Mouse (Mus musculus) hindbrain, embryonic 14.5 days (tissue): Measurements from ENCODE around the gene E2f3. TPM values are rescaled to one million over a fixed set of nuclear protein-coding genes. Genes with fewer than 3 reads are reported as not detected.

ENCODE experiments used
- ATAC-seq: fragments of 200-750 bp; cut with Nextera tagmentation; 2 replicates; pipeline ENCODE4 v1.8.0; 2017; ENCODE audit warnings: moderate number of reproducible peaks, mild to moderate bottlenecking, moderate TSS enrichment, moderate library complexity; ENCODE audit not compliant: low FRiP score
- DNase-seq: peaks from one replicate; pipeline ENCODE4 v3.0.0-alpha.2; 2015; ENCODE audit warnings: low spot score
- H3K27ac ChIP-seq: fragments of 300-500 bp; sonication (generic); 2 replicates; pipeline ENCODE4 v1.5.1; 2014; ENCODE audit warnings: mild to moderate bottlenecking, moderate library complexity
- H3K27me3 ChIP-seq: fragments of 300-500 bp; sonication (generic); 2 replicates; pipeline ENCODE4 v1.6.1; 2014; ENCODE audit warnings: mild to moderate bottlenecking, low read length, mixed read lengths; ENCODE audit not compliant: control insufficient read depth, insufficient read depth
- H3K36me3 ChIP-seq: fragments of 300-500 bp; sonication (generic); replicated peaks from 2 replicates; pipeline ENCODE4 v1.6.1; 2014; ENCODE audit not compliant: control insufficient read depth, insufficient read depth
- H3K4me1 ChIP-seq: fragments of 300-500 bp; sonication (generic); replicated peaks from 2 replicates; pipeline ENCODE4 v1.6.1; 2014; ENCODE audit warnings: antibody characterized with exemption, low read length, mixed read lengths; ENCODE audit not compliant: control insufficient read depth, insufficient read depth
- H3K4me2 ChIP-seq: fragments of 300-500 bp; sonication (generic); replicated peaks from 2 replicates; pipeline ENCODE4 v1.6.1; 2014; ENCODE audit warnings: mild to moderate bottlenecking, moderate library complexity
- H3K4me3 ChIP-seq: fragments of 300-500 bp; sonication (generic); replicated peaks from 2 replicates; pipeline ENCODE4 v1.5.1; 2014; ENCODE audit warnings: mild to moderate bottlenecking, low read length
- H3K9ac ChIP-seq: fragments of 300-500 bp; sonication (generic); 2 replicates; pipeline ENCODE4 v1.6.1; 2014
- H3K9me3 ChIP-seq: fragments of 300-500 bp; sonication (generic); 2 replicates; pipeline ENCODE4 v1.6.1; 2016; ENCODE audit warnings: low read length; ENCODE audit not compliant: control insufficient read depth
- WGBS: fragments of 180-500 bp; shearing (Covaris S2); extraction: QIAGEN DNeasy Blood & Tissue Kit; methylation state at CpG from one replicate; pipeline ENCODE4 v1.1.7; 2014; 5-methylcytosine and 5-hydroxymethylcytosine counted together
- polyA plus RNA-seq: library from polyadenylated mRNA; unstranded; fragments of >200 nt; fragmentation: Nextera tagmentation; extraction: Ambion mirVana; gene quantifications from 2 replicates; pipeline ENCODE4 v1.2.1, GENCODE M21; 2014

Gene E2f3
- polyA plus RNA-seq, 1 experiment from 2014 or later = 5.2 TPM

DNA sequence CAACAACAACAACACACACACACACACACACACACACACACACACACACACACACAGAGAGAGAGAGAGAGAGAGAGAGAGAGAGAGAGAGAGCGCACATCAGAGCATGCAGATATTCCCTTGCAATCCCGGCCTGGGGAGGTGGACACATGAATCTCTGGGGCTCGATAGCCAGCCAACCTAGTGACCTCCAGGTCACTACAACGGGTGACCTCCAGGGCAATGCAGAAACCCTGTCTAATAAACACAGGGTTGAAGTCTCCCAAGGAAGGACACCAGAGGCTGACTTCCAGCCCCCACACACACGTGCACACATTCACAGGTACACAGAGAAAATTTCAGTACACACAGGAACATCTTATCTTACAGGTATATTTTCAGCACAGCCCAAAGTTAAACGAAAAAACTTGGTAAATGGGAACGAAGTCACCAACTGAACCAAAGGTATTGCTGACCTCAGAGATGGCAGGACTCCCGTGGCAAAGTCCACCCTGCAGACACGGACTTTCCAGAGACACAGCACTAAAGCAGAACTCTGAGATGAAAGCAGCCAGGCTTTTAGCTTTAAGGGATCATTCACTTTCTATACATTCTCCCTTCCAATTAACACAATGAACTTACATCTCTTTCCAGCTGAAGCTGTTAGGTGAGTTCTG lies 40.8 kb downstream of the E2f3 start:
- 71% methylated on average over 9 of the region's 9 CpGs for WGBS
- no peak for ATAC-seq
- no peaks in the 10 kb centered on the region for H3K4me1 ChIP-seq

DNA sequence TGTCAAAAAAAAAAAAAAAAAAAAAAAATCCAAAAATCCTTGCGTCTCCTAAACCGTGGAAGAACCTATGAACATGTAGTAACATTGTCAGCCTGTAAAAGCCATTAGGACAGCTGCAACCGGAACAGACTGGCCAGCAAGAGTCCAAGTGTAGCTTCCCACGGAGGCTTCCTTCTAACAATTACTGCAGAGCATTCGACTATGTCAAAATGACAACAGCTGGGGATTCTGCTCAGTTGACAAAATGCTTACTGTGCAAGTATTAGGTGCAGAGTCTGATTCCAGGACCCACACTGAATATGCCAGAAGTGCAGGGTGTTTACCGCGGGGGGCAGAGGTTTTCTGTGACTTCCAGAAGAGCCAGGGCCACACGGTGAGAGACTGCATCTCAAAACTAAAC lies 41.4 kb downstream of the E2f3 start:
- DNase-seq = no peak
- no peak overlapping the region for H3K4me2 ChIP-seq
- H3K4me1 ChIP-seq = no peaks in the 10 kb centered on the region
- H3K9me3 ChIP-seq = no peaks in the 10 kb centered on the region
- H3K36me3 ChIP-seq = no peaks in the 10 kb centered on the region
- no peak overlapping the region for H3K27ac ChIP-seq
- no peak overlapping the region for H3K9ac ChIP-seq
- H3K27me3 ChIP-seq = no peaks in the 10 kb centered on the region
- ATAC-seq = no peak
- no peak overlapping the region for H3K4me3 ChIP-seq
- WGBS = 76% methylated on average over 8 of the region's 8 CpGs

More for the DNA sequence above, 40.8 kb downstream of the E2f3 start:
- DNase-seq = no peak
- Histone ChIP-seq H3K4me2 (no peak overlapping the region), H3K9ac (no peak overlapping the region), H3K27me3 (no peaks in the 10 kb centered on the region), H3K36me3 (no peaks in the 10 kb centered on the region), H3K9me3 (no peaks in the 10 kb centered on the region), H3K27ac (no peak overlapping the region), H3K4me3 (no peak overlapping the region)

DNA sequence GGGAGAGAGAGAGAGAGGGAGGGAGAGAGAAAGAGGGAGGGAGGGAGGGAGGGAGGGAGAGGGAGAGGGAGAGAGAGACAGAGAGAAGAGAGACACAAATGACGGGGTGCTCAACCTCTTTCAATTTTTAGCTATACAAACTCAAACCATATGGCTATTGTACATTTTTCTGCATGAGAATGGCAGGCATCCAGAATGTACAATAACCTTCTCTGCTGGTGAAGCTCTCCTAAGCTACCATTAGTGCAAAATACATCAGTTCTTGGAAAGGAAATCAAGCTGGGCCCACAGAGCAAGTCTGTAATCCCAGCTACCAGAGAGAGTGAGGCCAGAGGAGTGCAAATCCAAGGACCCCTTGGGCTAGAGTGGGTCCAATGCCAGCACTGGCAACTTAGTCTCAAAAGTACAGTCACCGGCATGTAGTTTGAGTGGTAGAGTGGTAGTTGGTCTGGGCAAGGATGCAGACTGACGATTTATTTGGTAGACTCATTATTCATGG lies 42.3 kb downstream of the E2f3 start:
- H3K27ac ChIP-seq = no peak overlapping the region
- no peak overlapping the region for H3K9ac ChIP-seq
- H3K4me1 ChIP-seq = no peaks in the 10 kb centered on the region
- H3K4me2 ChIP-seq = no peak overlapping the region
- 71% methylated on average over 3 of the region's 3 CpGs for WGBS
- H3K27me3 ChIP-seq = no peaks in the 10 kb centered on the region
- H3K4me3 ChIP-seq = no peak overlapping the region
- H3K36me3 ChIP-seq = no peaks in the 10 kb centered on the region
- DNase-seq = no peak
- 0 out of 2 replicates have a peak, but pooled peaks have one; percentile 21 for ATAC-seq
- no peaks in the 10 kb centered on the region for H3K9me3 ChIP-seq

DNA sequence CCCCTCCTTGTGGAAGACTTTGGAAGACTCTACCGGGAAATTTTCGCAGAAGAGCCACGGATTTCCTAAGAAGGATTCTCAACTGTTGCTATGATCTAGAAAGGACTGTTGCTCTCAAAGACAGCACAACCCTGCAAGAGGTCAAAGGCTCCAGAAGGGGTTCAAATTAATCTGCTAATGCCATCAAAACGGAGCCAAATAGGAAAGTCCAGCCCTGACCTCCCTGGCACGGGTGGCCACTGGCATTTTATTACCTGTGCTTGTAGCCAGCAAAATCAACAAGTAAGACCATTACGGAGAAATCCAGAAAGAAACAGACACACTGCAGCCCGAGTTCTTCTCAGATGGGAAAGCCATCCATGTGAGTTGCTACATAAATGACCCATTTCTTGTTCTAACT lies 45.8 kb downstream of the E2f3 start:
- no peaks in the 10 kb centered on the region for H3K36me3 ChIP-seq
- no peaks in the 10 kb centered on the region for H3K4me1 ChIP-seq
- H3K27me3 ChIP-seq = no peaks in the 10 kb centered on the region
- 91% methylated on average over 7 of the region's 7 CpGs for WGBS
- H3K4me2 ChIP-seq = no peak overlapping the region
- ATAC-seq = no peak
- no peak overlapping the region for H3K9ac ChIP-seq
- H3K27ac ChIP-seq = no peak overlapping the region
- H3K9me3 ChIP-seq = no peaks in the 10 kb centered on the region
- DNase-seq = no peak
- no peak overlapping the region for H3K4me3 ChIP-seq

DNA sequence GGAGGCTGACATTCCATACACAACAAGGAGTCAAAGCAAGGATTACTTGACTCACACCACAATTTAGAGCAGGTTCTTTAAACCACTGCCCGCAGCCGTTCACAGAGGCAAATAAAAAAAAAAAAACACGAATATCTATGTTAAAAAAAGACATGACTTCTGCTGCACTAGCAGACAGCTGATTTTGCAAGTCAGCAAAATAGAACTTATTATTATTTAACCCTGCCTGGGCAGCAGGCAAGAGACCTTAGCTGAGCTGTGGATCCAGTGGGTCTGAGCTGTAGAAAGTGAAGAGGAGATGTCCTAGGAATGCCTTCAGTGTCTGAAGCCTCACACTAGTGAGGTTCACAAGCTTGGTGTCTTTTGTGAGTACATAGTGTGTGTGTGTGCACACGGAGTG lies 46.5 kb downstream of the E2f3 start:
- Histone ChIP-seq H3K27me3 (no peaks in the 10 kb centered on the region), H3K4me1 (no peaks in the 10 kb centered on the region), H3K27ac (no peak overlapping the region), H3K9ac (no peak overlapping the region), H3K36me3 (no peaks in the 10 kb centered on the region), H3K4me2 (no peak overlapping the region), H3K4me3 (no peak overlapping the region), H3K9me3 (no peaks in the 10 kb centered on the region)
- no peak for DNase-seq
- no peak for ATAC-seq
- WGBS = 91% methylated on average over 4 of the region's 4 CpGs

DNA sequence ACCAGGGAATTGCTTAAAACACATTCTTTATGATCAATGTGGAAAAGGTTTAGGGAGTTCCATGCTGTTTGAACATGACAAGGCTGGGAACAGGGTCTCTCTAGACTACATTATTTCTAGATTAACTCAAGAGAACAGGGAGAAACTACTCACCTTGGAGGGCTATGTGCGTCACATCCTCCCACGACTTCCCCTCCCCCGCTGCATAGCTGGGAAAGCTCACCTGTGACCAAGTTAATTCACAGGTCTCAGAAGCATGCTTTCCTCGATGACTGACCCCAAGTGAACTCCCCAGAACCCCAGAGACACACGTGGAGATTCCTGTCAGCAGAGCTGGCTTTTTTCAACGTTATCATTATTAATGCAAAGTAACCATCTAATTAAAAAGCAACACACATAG lies 47.1 kb downstream of the E2f3 start:
- Histone ChIP-seq H3K4me3 (no peak overlapping the region), H3K36me3 (no peaks in the 10 kb centered on the region), H3K4me2 (no peak overlapping the region), H3K9me3 (no peaks in the 10 kb centered on the region), H3K4me1 (no peaks in the 10 kb centered on the region), H3K27ac (no peak overlapping the region), H3K27me3 (no peaks in the 10 kb centered on the region), H3K9ac (no peak overlapping the region)
- DNase-seq = no peak
- 86% methylated on average over 6 of the region's 6 CpGs for WGBS
- no peak for ATAC-seq

DNA sequence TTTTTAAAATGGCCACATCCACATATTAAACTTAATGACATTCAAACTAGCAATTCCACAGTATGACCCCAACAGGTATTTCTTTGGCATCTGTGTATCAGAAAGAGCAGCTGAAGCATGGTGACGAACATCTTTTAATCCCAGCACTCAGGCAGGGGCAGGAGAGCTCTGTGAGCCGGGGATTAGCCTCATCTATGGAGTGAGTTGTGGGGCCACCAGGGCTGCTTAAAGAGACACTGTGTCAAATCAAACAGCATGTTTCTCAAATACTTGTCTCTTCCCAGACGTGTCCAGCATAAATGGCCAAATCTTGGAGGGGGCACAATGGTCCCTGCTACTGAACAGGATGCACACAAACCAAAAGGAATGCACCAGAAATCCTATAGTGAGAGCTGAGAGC lies 59.7 kb downstream of the E2f3 start:
- Histone ChIP-seq H3K4me3 (no peak overlapping the region), H3K27me3 (no peaks in the 10 kb centered on the region), H3K9ac (no peak overlapping the region), H3K27ac (no peak overlapping the region), H3K9me3 (no peaks in the 10 kb centered on the region), H3K4me1 (no peaks in the 10 kb centered on the region), H3K4me2 (no peak overlapping the region), H3K36me3 (no peaks in the 10 kb centered on the region)
- DNase-seq (no peak), ATAC-seq (no peak)
- WGBS = 66% methylated on average over 3 of the region's 3 CpGs

DNA sequence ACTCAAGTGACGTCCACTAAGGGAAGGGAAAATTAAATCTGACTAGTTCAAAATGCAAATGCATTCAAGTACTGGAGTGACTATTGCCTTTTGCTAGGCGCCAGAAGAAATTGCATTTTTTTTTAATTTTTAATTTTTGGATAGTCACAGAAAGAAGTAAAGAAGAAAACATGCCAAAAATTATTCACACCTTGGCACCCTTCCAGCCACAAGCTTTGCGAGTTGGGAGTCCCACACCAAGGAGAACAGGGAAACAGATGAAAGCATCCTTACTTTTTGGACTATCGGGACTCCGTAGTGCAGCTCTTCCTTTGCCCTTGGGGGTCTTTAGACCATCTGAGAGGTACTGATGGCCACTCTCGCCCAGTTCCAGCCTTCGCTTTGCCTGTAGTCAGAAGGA lies 66.0 kb downstream of the E2f3 start:
- H3K9ac ChIP-seq = no peak overlapping the region
- no peaks in the 10 kb centered on the region for H3K4me1 ChIP-seq
- H3K27ac ChIP-seq = no peak overlapping the region
- H3K27me3 ChIP-seq = no peaks in the 10 kb centered on the region
- H3K9me3 ChIP-seq = no peaks in the 10 kb centered on the region
- no peak overlapping the region for H3K4me2 ChIP-seq
- WGBS = 94% methylated on average over 7 of the region's 7 CpGs
- no peak overlapping the region for H3K4me3 ChIP-seq
- DNase-seq = no peak
- no peak for ATAC-seq
- peaks cover 7% of the 10 kb centered on the region for H3K36me3 ChIP-seq

DNA sequence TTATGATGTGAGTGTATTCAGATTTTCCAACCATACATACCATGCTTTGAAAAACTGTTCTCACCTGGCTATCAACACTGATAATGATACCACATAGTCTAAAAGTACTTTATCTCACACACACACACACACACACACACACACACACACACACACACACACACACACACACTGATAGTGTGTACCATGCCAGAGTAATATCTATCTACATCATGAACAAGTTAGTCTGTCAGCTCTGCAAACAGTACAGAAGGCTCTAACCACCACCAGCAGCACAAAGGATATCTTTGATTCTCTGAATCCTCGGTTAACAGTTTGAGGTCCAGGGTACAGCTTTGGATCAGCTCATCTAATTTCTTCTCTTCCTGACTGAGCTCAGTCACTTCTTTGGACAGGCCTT lies 69.3 kb downstream of the E2f3 start:
- H3K27me3 ChIP-seq = no peaks in the 10 kb centered on the region
- no peaks in the 10 kb centered on the region for H3K4me1 ChIP-seq
- H3K36me3 ChIP-seq = peaks cover 18% of the 10 kb centered on the region
- DNase-seq = no peak
- no peaks in the 10 kb centered on the region for H3K9me3 ChIP-seq
- no peak overlapping the region for H3K27ac ChIP-seq
- H3K9ac ChIP-seq = no peak overlapping the region
- no peak overlapping the region for H3K4me3 ChIP-seq
- H3K4me2 ChIP-seq = no peak overlapping the region
- ATAC-seq = no peak
- 90% methylated on average over 1 of the region's 1 CpGs for WGBS

DNA sequence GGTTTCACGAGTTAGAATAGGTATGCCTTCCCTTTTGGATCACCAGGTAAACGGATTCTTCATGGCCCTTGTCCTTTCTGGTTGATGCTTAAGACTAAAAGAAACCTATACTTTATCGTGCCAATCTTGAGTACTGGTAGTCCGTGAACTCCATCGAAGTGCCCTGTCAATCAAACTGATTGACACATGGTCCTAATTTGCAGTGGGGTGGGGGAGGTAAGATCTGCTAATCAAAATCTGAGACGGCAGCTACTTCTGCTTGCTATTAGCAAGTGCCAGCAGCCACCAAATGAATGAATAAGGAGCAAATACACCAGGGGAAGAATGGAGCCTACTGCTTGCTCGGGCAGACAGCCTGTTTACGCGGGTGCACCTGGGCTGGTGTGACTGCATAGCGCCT lies 72.3 kb downstream of the E2f3 start:
- Histone ChIP-seq H3K9me3 (no peaks in the 10 kb centered on the region), H3K4me1 (no peaks in the 10 kb centered on the region), H3K4me3 (no peak overlapping the region), H3K27me3 (no peaks in the 10 kb centered on the region), H3K36me3 (peaks cover 43% of the 10 kb centered on the region), H3K27ac (no peak overlapping the region), H3K9ac (no peak overlapping the region), H3K4me2 (no peak overlapping the region)
- 86% methylated on average over 10 of the region's 10 CpGs for WGBS
- no peak for ATAC-seq
- no peak for DNase-seq
